Mouse (Mus musculus): ENCODE data around the gene Prss50.

The Prss50 gene

GRCm38 (mm10) chr9:110874660-110875191 lies 17.0 kb downstream of the Prss50 start:
- no peak for DNase-seq (ENCODE audit: low spot score)

DNA sequence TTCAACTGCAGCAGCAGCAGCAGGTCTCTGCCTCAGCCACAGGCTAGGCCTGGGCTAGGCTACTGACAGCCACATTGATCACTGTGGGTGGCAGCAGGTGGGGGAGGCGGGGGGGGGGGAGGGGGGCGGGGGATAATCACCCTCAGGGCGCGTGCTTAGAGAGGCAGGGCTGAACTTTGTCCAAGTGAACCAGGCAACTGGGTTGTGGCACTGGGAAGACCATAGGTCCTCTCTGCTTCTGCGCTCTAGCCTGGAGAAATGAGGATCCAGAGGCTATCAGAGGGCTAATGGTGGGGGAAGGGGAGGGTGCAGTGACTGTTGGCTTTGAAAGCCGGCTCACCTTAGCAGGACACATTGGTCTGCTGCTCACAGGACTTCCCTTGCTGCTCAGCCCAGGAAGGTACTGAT lies 17.5 kb downstream of the Prss50 start:
- DNase-seq (ENCODE audit: low spot score), result no peak

DNA sequence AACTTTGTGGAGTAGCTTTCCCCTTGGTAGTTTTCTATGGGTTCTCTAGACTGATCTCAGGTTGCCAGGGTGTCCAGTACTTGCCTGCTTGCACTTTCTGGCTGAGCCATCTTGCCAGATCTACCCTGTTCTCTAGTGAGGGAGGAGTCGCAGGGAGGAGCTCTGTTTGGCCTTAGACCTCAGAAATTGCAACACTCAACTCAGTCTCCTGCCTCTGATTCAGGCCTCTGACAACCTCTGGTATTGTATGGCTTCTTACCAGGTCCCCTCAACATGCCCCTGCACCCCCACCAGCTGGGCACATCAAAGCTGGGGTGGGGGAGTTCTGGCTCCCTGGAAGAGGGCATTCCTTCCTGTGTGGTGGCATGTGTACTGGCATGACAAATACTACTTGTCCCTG lies 19.6 kb downstream of the Prss50 start:
- no peak for DNase-seq (ENCODE audit: low spot score)

DNA sequence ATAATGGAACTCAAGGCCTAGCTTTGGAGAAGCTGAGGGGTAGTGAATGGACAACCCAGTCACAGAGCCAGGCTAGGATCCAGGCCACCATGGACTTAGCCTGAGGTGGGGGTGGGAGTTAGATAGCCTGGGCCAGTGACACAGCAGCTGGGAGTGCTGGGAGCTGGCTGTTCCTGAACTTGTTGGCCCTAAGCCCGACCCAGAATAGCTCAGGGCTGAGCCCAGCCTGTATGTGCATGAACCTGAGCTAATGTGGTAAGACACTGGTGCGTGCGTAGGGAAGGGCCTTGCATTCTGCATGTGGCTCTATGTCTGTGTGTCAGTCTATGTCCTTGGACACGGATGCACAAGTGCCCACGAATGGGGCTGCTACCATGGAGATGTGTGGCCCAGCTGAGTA lies 20.1 kb downstream of the Prss50 start:
- peak; percentile 83 for DNase-seq (ENCODE audit: low spot score)

GRCm38 (mm10) chr9:110879191-110879920 lies 21.6 kb downstream of the Prss50 start, which contains the start of gene Als2cl:
TSS of gene Als2cl (plus strand) at chr9:110879870.
- DNase-seq (ENCODE audit: low spot score), result peak; percentile 71

DNA sequence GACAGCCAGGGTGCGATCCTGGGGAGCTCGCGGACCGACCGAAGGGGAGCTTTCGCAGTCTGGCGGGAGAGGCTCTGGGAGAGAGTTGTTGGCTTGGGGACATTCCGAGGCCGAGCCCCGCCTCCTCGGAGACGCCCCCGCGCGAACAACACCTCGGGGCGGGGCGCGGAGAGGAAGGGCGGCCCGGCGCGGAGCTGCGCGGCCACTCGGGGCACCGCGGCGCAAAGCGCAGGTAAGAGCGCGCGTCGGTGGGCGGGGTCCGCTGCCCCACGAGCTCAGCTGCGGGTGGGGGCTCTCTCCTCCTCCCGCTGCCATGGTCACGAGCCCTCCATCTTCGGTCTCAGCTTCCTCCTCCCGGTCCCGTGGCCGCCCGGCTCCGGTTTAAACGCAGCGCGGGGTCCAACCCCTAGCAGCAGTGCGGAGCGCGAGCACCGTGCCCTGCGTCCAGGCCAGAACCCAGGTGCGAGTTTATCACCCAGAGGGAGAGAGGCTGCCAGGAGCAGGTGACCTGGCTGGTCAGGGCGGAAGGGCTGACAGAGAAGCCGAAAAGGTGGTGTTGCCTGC lies 22.3 kb downstream of the Prss50 start, which contains the start of gene Tmie:
TSS of gene Tmie (minus strand) at position 116 of the 564 bp plus-strand sequence.
- DNase-seq (ENCODE audit: low spot score), result peak; percentile 89

GRCm38 (mm10) chr9:110880772-110881171 lies 23.0 kb downstream of the Prss50 start:
- DNase-seq (ENCODE audit: low spot score), result no peak

DNA sequence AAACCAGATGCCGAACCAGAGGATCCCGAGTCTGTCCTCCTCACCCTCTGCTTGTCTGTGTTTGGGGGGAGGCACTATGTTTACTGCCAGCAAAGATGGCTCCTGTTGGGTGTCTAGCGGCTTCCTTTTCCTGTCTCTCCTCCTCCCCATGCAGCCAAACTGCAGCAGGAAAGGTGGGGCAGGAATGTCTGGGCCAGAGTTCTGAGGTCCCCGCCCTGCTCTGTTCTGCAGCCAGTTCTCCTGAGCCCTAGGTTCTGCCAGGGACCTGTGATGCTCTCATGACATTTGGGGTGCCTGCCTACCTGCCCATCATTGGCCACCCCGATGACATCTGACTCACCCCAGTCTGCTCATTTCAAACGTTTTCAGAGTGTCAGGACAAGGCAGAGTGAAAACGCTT lies 24.2 kb downstream of the Prss50 start:
- DNase-seq (ENCODE audit: low spot score), result no peak

GRCm38 (mm10) chr9:110887388-110888303 lies 29.9 kb downstream of the Prss50 start:
- DNase-seq (ENCODE audit: low spot score), result no peak

- no peak for DNase-seq (ENCODE audit: low spot score)
Measured at GRCm38 (mm10) chr9:110888935-110889334, 31.2 kb downstream of the Prss50 start.

- DNase-seq (ENCODE audit: low spot score), result no peak
Measured at GRCm38 (mm10) chr9:110890026-110890783, 32.4 kb downstream of the Prss50 start.

- no peak for DNase-seq (ENCODE audit: low spot score)
Measured at GRCm38 (mm10) chr9:110891077-110891828, 33.5 kb downstream of the Prss50 start.

DNA sequence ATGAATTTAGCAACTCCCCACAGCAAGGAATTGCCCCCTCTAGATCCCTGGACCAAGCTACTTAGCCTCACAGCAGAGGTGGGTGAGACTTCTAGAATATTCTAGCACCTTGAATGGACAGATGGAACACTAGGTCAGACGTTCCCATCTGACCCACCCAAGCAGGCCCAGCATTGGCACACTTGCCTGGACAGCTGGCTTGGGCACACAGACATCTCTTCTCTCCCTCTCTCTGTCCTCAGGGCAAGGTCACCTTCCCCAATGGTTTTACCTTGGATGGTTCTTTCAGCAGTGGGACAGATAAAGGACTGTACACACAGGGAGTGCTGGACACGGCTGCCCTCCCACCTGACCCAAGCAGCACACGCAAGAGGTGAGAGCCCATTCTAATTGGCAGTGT lies 34.8 kb downstream of the Prss50 start:
- DNase-seq (ENCODE audit: low spot score), result no peak

DNA sequence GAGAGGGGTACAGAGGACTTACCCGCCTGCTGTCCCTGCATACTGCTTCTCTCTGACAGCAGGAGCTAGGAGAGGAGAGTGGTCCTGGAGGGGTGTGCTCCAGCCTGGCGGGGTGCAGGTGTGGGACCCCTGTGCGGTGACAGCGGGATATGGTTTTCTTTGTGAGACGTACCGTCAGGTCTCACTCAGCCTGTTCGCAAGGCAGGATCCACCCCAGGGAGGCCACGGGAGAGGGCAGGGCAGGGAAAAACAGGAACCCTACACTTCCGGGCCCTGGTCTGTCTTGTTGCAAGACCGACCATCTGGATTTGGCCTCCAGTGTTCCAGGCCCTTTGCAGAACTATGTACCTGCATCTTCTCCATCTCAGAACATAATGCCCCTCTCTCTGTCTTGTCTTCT lies 35.7 kb downstream of the Prss50 start:
- DNase-seq (ENCODE audit: low spot score), result no peak

DNA sequence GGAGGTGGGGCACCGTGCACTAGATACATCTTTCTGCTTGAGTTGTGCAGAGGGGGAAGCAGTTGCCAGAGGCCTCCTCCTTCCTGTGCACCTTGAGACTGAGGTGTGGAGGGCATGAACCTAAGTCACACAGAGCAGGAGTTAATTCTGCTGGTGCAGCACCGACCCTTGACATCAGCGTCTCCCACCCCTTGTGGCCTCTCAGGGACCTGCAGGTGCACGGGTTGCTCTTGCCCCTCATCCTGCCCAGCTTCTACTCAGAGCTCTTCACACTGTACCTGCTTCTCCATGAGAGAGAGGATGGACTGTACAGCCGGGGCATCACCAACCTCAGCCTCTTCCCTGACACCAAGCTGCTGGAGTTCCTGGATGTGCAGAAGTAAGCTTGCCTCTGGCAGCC lies 37.7 kb downstream of the Prss50 start:
- no peak for DNase-seq (ENCODE audit: low spot score)

DNA sequence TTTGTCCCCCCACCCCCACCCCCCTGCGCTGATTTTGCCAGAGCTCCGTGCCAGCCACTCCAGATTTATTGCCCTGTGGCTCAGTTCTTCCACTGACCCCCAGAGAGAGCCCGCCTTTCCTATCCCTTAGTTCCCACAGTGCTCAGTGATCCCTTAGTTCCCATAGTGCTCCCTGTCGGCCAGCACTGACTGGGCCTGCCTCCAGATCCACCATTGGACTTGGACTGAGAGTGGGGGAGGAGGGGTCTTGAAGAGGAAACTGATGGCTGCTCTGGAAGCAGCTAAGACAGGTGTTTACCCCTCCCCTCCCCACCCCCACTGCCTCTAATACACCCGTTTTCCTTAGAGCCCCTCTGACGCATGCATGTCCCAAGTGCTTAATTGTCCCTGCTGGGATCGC lies 38.2 kb downstream of the Prss50 start:
- DNase-seq (ENCODE audit: low spot score), result no peak

DNA sequence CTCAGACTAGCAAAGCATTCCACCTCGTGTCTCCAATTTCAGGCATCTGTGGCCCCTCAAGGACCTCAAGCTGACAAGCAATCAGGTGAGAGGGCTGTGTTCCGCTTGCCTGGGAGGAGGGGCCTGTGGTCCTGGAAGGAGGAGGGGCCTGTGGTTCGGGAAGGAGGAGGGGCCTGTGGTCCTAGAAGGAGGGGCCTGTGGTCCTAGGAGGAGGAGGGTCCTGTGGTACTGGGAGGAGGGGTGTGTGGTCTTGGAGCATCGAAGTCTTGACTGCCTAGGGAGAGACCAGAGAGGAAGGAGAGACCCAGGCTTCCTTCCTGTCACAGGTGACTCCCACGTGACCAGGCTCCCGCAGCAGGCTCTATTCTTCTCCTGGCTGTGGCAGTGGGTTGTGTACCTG lies 38.8 kb downstream of the Prss50 start:
- no peak for DNase-seq (ENCODE audit: low spot score)

GRCm38 (mm10) chr9:110899451-110900008 lies 41.8 kb downstream of the Prss50 start:
- DNase-seq (ENCODE audit: low spot score), result no peak

- no peak for DNase-seq (ENCODE audit: low spot score)
Measured at GRCm38 (mm10) chr9:110901204-110901603, 43.4 kb downstream of the Prss50 start.

DNA sequence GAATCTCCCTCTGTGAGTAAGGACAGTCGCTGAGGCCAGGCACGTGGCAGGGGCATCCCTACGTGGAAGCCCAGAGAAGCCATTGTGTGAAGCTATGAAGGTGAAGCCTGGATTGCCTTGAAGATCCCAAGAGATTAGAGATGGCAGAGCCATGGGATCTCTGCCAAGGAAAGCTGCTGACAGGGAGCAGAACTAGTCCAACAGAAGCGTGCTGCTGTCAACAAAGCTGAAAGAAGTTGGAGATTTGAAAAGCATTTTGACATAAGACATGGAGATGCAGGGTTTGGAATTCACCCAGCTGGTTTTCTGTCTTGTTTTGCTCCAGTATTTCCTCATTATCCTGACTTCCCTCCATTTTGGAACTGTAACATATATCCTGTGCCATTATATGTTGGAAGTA lies 44.5 kb downstream of the Prss50 start:
- no peak for DNase-seq (ENCODE audit: low spot score)
